Mouse (Mus musculus) testis, adult 2 months (tissue): Measurements from ENCODE around the gene Naaladl1. TPM values are rescaled to one million over a fixed set of nuclear protein-coding genes. Genes with fewer than 3 reads are reported as not detected.

Experiments used
- H3K27ac ChIP-seq: fragments of 200-500 bp; 2 replicates; pipeline ENCODE4 v1.5.1; 2012; ENCODE audit warnings: low read depth, low read length; ENCODE audit not compliant: control insufficient read depth, insufficient read depth
- H3K27me3 ChIP-seq: fragments of 200-500 bp; 2 replicates; pipeline ENCODE4 v1.6.1; 2012; ENCODE audit warnings: mild to moderate bottlenecking, low read length, moderate library complexity; ENCODE audit not compliant: control insufficient read depth, insufficient read depth
- H3K36me3 ChIP-seq: fragments of 200-500 bp; 2 replicates; pipeline ENCODE4 v1.6.1; 2012; ENCODE audit warnings: mild to moderate bottlenecking, low read length; ENCODE audit not compliant: control insufficient read depth, insufficient read depth
- H3K4me1 ChIP-seq: fragments of 200-500 bp; 2 replicates; pipeline ENCODE4 v1.6.1; 2012; ENCODE audit warnings: low read length; ENCODE audit not compliant: control insufficient read depth, insufficient read depth
- H3K4me3 ChIP-seq: fragments of 200-500 bp; 2 replicates; pipeline ENCODE4 v1.5.1; 2012; ENCODE audit warnings: low read depth, mild to moderate bottlenecking, low read length, moderate library complexity, mixed read lengths; ENCODE audit not compliant: control insufficient read depth
- CTCF ChIP-seq: fragments of 200-500 bp; IDR thresholded peaks from 2 replicates; pipeline ENCODE4 v1.5.1; 2012; ENCODE audit warnings: low read depth, mild to moderate bottlenecking, inconsistent platforms, low read length, moderate library complexity; ENCODE audit not compliant: control insufficient read depth, insufficient read depth, insufficient replicate concordance
- POLR2A ChIP-seq: fragments of 200-500 bp; IDR thresholded peaks from 2 replicates; pipeline ENCODE4 v1.6.1; 2012; ENCODE audit warnings: low read depth, mild to moderate bottlenecking, inconsistent platforms, low read length, moderate library complexity; ENCODE audit not compliant: control insufficient read depth
- polyA plus RNA-seq: library from polyadenylated mRNA; depleted of rRNA; stranded (reverse); fragments of >200 nt; gene quantifications from 2 replicates; pipeline ENCODE4 v1.2.3, GENCODE M21; 2012; rRNA removed

Gene Naaladl1
- polyA plus RNA-seq: 4.0 TPM in 2 replicates

- Histone ChIP-seq H3K4me1 (peaks cover 3% of the 10 kb centered on the region), H3K27ac (no peak within 1 kb of the TSS), H3K36me3 (no peaks in the 10 kb centered on the region), H3K27me3 (no peaks in the 10 kb centered on the region), H3K4me3 (no peak within 1 kb of the TSS)
- TF ChIP-seq POLR2A (no peak), CTCF (no peak)
Observed at GRCm38 (mm10) chr19:6105586-6105985, at the start of gene Naaladl1. Gene Naaladl1, plus strand, starts transcription at chr19:6105782.

GRCm38 (mm10) chr19:6056696-6057095 lies 48.9 kb upstream of the Naaladl1 start:
- Histone ChIP-seq H3K36me3 (no peaks in the 10 kb centered on the region; the same call in none of the 2 replicates), H3K27ac (no peak overlapping the region), H3K4me1 (peaks cover 5% of the 10 kb centered on the region), H3K27me3 (no peaks in the 10 kb centered on the region), H3K4me3 (peak overlapping the region; percentile 99; the same call in 1 of the 2 replicates)
- TF ChIP-seq CTCF (no peak), POLR2A (no peak)

DNA sequence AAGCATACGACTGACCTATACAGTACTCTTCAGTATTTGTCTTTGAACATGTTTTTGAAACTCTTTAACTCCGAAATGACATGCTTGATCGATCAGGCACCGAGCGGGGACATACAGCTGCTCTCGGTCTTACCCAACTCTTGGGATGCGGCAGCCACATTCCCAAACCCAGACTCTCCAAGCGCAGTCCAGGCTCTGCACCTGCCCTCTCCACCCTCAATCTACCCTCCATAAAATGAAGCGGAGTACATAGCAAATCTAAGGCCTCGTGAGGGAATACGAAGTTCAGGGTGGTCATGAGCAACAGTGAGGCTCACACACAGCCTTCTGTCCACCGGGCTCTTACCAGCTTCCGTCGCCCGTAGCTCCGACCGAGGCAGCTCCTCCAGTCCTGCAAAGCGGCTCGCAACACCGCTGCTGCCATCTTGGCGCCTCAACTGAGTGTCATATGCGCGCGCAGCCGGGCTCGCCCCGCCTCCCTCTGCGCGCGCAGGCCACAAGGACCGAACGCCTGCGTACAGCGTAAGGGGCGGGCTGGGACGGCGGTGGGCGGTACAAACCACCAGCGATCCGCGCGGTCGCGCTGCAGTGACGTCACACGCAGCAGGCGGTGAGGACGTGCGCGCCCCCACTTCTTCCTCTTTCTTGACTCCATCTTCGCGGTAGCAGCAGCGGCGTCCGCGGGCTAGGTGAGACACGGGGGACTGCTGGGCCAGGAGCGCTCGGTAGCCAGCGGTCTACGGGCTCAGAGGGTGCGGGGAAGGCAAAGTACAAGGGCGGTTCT lies 48.1 kb upstream of the Naaladl1 start, which contains the start of the genes Mrpl49 and Fau:
TSS of gene Mrpl49 (minus strand) at position 473 of the 784 bp plus-strand sequence.
TSS of gene Fau (plus strand) at position 532 of the 784 bp plus-strand sequence.
- H3K4me3 ChIP-seq: peak within 1 kb of the TSS; percentile 99
- peaks cover 6% of the 10 kb centered on the region for H3K4me1 ChIP-seq
- TF ChIP-seq CTCF (no peak), POLR2A (peak; percentile 96)
- H3K36me3 ChIP-seq: no peaks in the 10 kb centered on the region
- H3K27me3 ChIP-seq: no peaks in the 10 kb centered on the region
- H3K27ac ChIP-seq: peak within 1 kb of the TSS; percentile 97

- H3K27me3 ChIP-seq: no peaks in the 10 kb centered on the region
- no peaks in the 10 kb centered on the region for H3K36me3 ChIP-seq
- H3K27ac ChIP-seq: peak overlapping the region; percentile 97
- no peak for TF ChIP-seq CTCF
- TF ChIP-seq POLR2A: no peak
- peaks cover 9% of the 10 kb centered on the region for H3K4me1 ChIP-seq
- H3K4me3 ChIP-seq: peak overlapping the region; percentile 99
Observed at GRCm38 (mm10) chr19:6058513-6058912, 47.1 kb upstream of the Naaladl1 start.

- TF ChIP-seq CTCF: no peak
- no peak for TF ChIP-seq POLR2A
- Histone ChIP-seq H3K36me3 (no peaks in the 10 kb centered on the region), H3K4me1 (peaks cover 9% of the 10 kb centered on the region), H3K27me3 (no peaks in the 10 kb centered on the region), H3K27ac (0 out of 2 replicates have a peak overlapping the region, but pooled peaks have one; percentile 7), H3K4me3 (peak overlapping the region; percentile 99)
Observed at GRCm38 (mm10) chr19:6058966-6059365, 46.6 kb upstream of the Naaladl1 start.

DNA sequence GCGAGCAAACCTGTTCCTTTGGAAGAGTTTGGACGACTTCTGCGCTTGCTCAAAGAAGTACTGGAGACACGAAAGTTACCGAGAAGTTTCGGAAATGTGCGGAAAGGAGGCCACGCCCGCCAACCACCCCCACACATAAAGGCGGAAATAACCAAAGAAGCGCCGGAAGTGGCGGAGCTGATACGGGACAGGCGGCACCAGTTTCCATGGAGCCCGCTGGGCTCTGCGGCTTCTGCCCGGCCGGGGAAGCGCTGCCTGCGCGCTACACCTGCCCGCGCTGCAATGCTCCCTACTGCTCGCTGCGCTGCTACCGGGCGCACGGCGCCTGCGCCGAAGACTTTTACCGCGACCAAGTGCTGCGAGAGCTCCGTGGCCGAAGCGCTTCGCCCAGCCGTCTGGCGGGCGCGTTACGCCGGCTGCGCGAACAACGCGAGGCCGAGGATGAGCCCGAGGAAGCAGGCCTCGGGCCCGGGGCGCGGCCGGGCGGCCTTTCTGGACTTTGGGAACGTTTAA lies 44.5 kb upstream of the Naaladl1 start, which contains the start of gene Znhit2:
TSS of gene Znhit2 (plus strand) at position 172 of the 513 bp plus-strand sequence.
- H3K4me3 ChIP-seq: peak within 1 kb of the TSS; percentile 94
- H3K27ac ChIP-seq: peak within 1 kb of the TSS; percentile 95
- no peaks in the 10 kb centered on the region for H3K36me3 ChIP-seq
- peaks cover 9% of the 10 kb centered on the region for H3K4me1 ChIP-seq
- peak; percentile 84 for TF ChIP-seq POLR2A
- TF ChIP-seq CTCF: no peak
- H3K27me3 ChIP-seq: no peaks in the 10 kb centered on the region

GRCm38 (mm10) chr19:6061641-6062302 lies 43.8 kb upstream of the Naaladl1 start:
- Histone ChIP-seq H3K4me1 (peaks cover 15% of the 10 kb centered on the region), H3K27ac (peak overlapping the region; percentile 95), H3K4me3 (peak overlapping the region; percentile 94), H3K27me3 (no peaks in the 10 kb centered on the region), H3K36me3 (no peaks in the 10 kb centered on the region)
- TF ChIP-seq POLR2A (no peak), CTCF (no peak)
